Mouse (Mus musculus) heart, embryonic 15.5 days (tissue): ENCODE data around the gene Cdv3. TPM values are rescaled to one million over a fixed set of nuclear protein-coding genes. Genes with fewer than 3 reads are reported as not detected.

ENCODE experiments used
- ATAC-seq: fragments of 200-750 bp; cut with Nextera tagmentation; replicated peaks from 2 replicates; pipeline ENCODE4 v1.8.0; 2017; ENCODE audit warnings: low read depth, moderate TSS enrichment; ENCODE audit not compliant: insufficient number of reproducible peaks, insufficient read depth, low FRiP score
- H3K27ac ChIP-seq: fragments of 300-500 bp; sonication (generic); 2 replicates; pipeline ENCODE4 v1.5.1; 2015; ENCODE audit warnings: mild to moderate bottlenecking, inconsistent platforms
- H3K27me3 ChIP-seq: fragments of 300-500 bp; sonication (generic); 2 replicates; pipeline ENCODE4 v1.6.1; 2015; ENCODE audit warnings: inconsistent platforms
- H3K36me3 ChIP-seq: fragments of 300-500 bp; sonication (generic); 2 replicates; pipeline ENCODE4 v1.6.1; 2015; ENCODE audit warnings: mild to moderate bottlenecking, inconsistent platforms
- H3K4me1 ChIP-seq: fragments of 300-500 bp; sonication (generic); replicated peaks from 2 replicates; pipeline ENCODE4 v1.6.1; 2015; ENCODE audit warnings: inconsistent platforms
- H3K4me2 ChIP-seq: fragments of 300-500 bp; sonication (generic); 2 replicates; pipeline ENCODE4 v1.6.1; 2015; ENCODE audit warnings: inconsistent platforms, mild to moderate bottlenecking, moderate library complexity
- H3K4me3 ChIP-seq: fragments of 300-500 bp; sonication (generic); 2 replicates; pipeline ENCODE4 v1.5.1; 2015; ENCODE audit warnings: mild to moderate bottlenecking, inconsistent platforms
- H3K9ac ChIP-seq: fragments of 300-500 bp; sonication (generic); 2 replicates; pipeline ENCODE4 v1.6.1; 2015; ENCODE audit warnings: mild to moderate bottlenecking, inconsistent platforms
- H3K9me3 ChIP-seq: fragments of 300-500 bp; sonication (generic); replicated peaks from 2 replicates; pipeline ENCODE4 v1.6.1; 2016; ENCODE audit warnings: inconsistent platforms
- WGBS: fragments of 180-500 bp; shearing (Covaris S2); methylation state at CpG from one replicate; pipeline ENCODE4 v1.1.7; 2015; ENCODE audit warnings: mixed read lengths; 5-methylcytosine and 5-hydroxymethylcytosine counted together
- polyA plus RNA-seq: library from polyadenylated mRNA; unstranded; fragments of >200 nt; fragmentation: Nextera tagmentation; extraction: Ambion mirVana; gene quantifications from 2 replicates; pipeline ENCODE4 v1.2.1, GENCODE M21; 2015

Cdv3 gene
- polyA plus RNA-seq, 1 experiment from 2014 or later = 75.2 TPM

- H3K9me3 ChIP-seq = no peaks in the 10 kb centered on the region
- H3K27me3 ChIP-seq = no peaks in the 10 kb centered on the region
- ATAC-seq = no peak
- H3K4me2 ChIP-seq = no peak overlapping the region
- no peak overlapping the region for H3K9ac ChIP-seq
- H3K27ac ChIP-seq = no peak overlapping the region
- no peak overlapping the region for H3K4me3 ChIP-seq
- H3K4me1 ChIP-seq = peaks cover 9% of the 10 kb centered on the region
- peaks cover 73% of the 10 kb centered on the region for H3K36me3 ChIP-seq
Measured at GRCm38 (mm10) chr9:103336912-103337311, 28.7 kb downstream of the Cdv3 start.

GRCm38 (mm10) chr9:103332663-103333062, 33.0 kb downstream of the Cdv3 start:
- Histone ChIP-seq H3K4me2 (no peak overlapping the region), H3K36me3 (peaks cover 74% of the 10 kb centered on the region), H3K9ac (no peak overlapping the region), H3K9me3 (no peaks in the 10 kb centered on the region), H3K4me1 (peaks cover 9% of the 10 kb centered on the region), H3K27ac (0 out of 2 replicates have a peak overlapping the region, but pooled peaks have one; percentile 27), H3K27me3 (no peaks in the 10 kb centered on the region), H3K4me3 (no peak overlapping the region)
- 82% methylated on average over 6 of the region's 6 CpGs for WGBS
- no peak for ATAC-seq

- Histone ChIP-seq H3K4me1 (peaks cover 6% of the 10 kb centered on the region), H3K9me3 (no peaks in the 10 kb centered on the region), H3K27me3 (no peaks in the 10 kb centered on the region), H3K9ac (no peak overlapping the region), H3K4me2 (no peak overlapping the region), H3K36me3 (peaks cover 67% of the 10 kb centered on the region), H3K27ac (peak overlapping the region; percentile 41), H3K4me3 (no peak overlapping the region)
- WGBS = 41% methylated on average over 9 of the region's 9 CpGs
- ATAC-seq = peak; percentile 78
Measured at GRCm38 (mm10) chr9:103326449-103326848, 39.2 kb downstream of the Cdv3 start.

- WGBS = 93% methylated on average over 1 of the region's 2 CpGs
- Histone ChIP-seq H3K4me1 (peaks cover 6% of the 10 kb centered on the region), H3K36me3 (peaks cover 69% of the 10 kb centered on the region), H3K9ac (no peak overlapping the region), H3K9me3 (no peaks in the 10 kb centered on the region), H3K4me3 (no peak overlapping the region), H3K27me3 (no peaks in the 10 kb centered on the region), H3K4me2 (no peak overlapping the region), H3K27ac (no peak overlapping the region)
- ATAC-seq = no peak
Measured at GRCm38 (mm10) chr9:103324678-103325077, 41.0 kb downstream of the Cdv3 start.

- H3K9me3 ChIP-seq = no peaks in the 10 kb centered on the region
- no peak overlapping the region for H3K4me2 ChIP-seq
- ATAC-seq = no peak
- H3K4me1 ChIP-seq = peaks cover 16% of the 10 kb centered on the region
- H3K27me3 ChIP-seq = no peaks in the 10 kb centered on the region
- H3K9ac ChIP-seq = no peak overlapping the region
- WGBS = 82% methylated on average over 6 of the region's 6 CpGs
- no peak overlapping the region for H3K4me3 ChIP-seq
- no peak overlapping the region for H3K27ac ChIP-seq
- peaks cover 61% of the 10 kb centered on the region for H3K36me3 ChIP-seq
Measured at GRCm38 (mm10) chr9:103309832-103310231, 55.8 kb downstream of the Cdv3 start.

- peak overlapping the region; percentile 86 for H3K4me2 ChIP-seq
- peaks cover 22% of the 10 kb centered on the region for H3K4me1 ChIP-seq
- WGBS = under 1% methylated on average over 38 of the region's 40 CpGs
- peak overlapping the region; percentile 73 for H3K27ac ChIP-seq
- H3K9ac ChIP-seq = peak overlapping the region; percentile 88
- peak overlapping the region; percentile 89 for H3K4me3 ChIP-seq
- no peaks in the 10 kb centered on the region for H3K9me3 ChIP-seq
- peak; percentile 71 for ATAC-seq
- peaks cover 29% of the 10 kb centered on the region for H3K36me3 ChIP-seq
- no peaks in the 10 kb centered on the region for H3K27me3 ChIP-seq
Measured at GRCm38 (mm10) chr9:103305332-103306041, 60.2 kb downstream of the Cdv3 start.

- peaks cover 26% of the 10 kb centered on the region for H3K36me3 ChIP-seq
- H3K4me3 ChIP-seq = peak within 1 kb of the TSS; percentile 89
- under 1% methylated on average over 49 of the region's 49 CpGs for WGBS
- no peaks in the 10 kb centered on the region for H3K9me3 ChIP-seq
- H3K4me2 ChIP-seq = peak within 1 kb of the TSS; percentile 86
- H3K9ac ChIP-seq = peak within 1 kb of the TSS; percentile 88
- no peaks in the 10 kb centered on the region for H3K27me3 ChIP-seq
- ATAC-seq = peak; percentile 97
- peak within 1 kb of the TSS; percentile 89 for H3K27ac ChIP-seq
- peaks cover 22% of the 10 kb centered on the region for H3K4me1 ChIP-seq
Measured at GRCm38 (mm10) chr9:103304927-103305326, 60.7 kb downstream of the Cdv3 start, which contains the start of the genes 1300017J02Rik and Topbp1. 1300017J02Rik (minus strand) TSS chr9:103305082. Topbp1 (plus strand) TSS chr9:103305215.

Other genes starting within 250 kb of the Cdv3 start
- 34.4 and 46.1 TPM in 2 replicates for gene Srprb, start 163.7 kb downstream of the Cdv3 start, polyA plus RNA-seq
- gene Gm20425, start 135.5 kb downstream of the Cdv3 start, polyA plus RNA-seq = 0.63 and 5.1 TPM in 2 replicates
- gene Trf, start 135.4 kb downstream of the Cdv3 start, polyA plus RNA-seq = 36.7 and 125 TPM in 2 replicates
- 1.5 and 1.7 TPM in 2 replicates for gene 1300017J02Rik, start 60.8 kb downstream of the Cdv3 start, polyA plus RNA-seq
- gene Topbp1, start 60.6 kb downstream of the Cdv3 start, polyA plus RNA-seq = 36.6 and 41.1 TPM in 2 replicates
- 0.46 and 0.97 TPM in 2 replicates for gene Bfsp2, start 114.6 kb upstream of the Cdv3 start, polyA plus RNA-seq